Mouse (Mus musculus): Measurements from ENCODE around the gene Cdsn. TPM values are rescaled to one million over a fixed set of nuclear protein-coding genes. Genes with fewer than 3 reads are reported as not detected.
A peak's percentile ranks its signal among the peaks of the same experiment; 100 is the strongest.

Gene Cdsn
- polyA plus RNA-seq, 1 experiment from 2014 or later: not detected

DNA sequence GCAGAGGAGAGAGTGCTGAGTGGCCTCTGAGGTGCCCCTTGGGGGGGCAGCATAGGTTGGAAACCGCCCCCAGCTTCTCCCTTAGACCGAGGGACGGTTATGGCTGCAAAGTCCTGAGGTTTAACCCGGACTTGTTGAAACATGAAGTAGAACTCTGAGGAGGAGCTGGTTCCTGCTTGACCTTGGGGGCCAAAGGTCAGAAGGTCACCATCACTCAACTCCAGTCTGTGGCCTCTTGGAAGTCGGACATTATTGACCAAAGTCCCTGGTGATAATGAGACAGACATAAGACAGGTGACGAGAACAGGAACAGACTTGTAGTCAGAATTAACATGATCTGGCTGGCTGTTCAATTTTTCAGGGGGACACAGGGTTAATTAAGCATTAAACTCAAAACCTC is 37.2 kb upstream of the Cdsn start:
- DNase-seq (ENCODE audit: extremely low spot score, low spot score): no peak
- Histone ChIP-seq H3K27ac (peak overlapping the region; percentile 32; the same call in 1 of the 2 replicates), H3K27me3 (ENCODE audit: poor library complexity, severe bottlenecking) (peaks cover 9% of the 10 kb centered on the region), H3K4me3 (peak overlapping the region; percentile 70), H3K36me3 (replicated peaks) (peaks cover 23% of the 10 kb centered on the region), H3K4me1 (peaks cover 38% of the 10 kb centered on the region), H3K9me3 (no peaks in the 10 kb centered on the region)
- WGBS: 68% methylated on average over 6 of the region's 6 CpGs

DNA sequence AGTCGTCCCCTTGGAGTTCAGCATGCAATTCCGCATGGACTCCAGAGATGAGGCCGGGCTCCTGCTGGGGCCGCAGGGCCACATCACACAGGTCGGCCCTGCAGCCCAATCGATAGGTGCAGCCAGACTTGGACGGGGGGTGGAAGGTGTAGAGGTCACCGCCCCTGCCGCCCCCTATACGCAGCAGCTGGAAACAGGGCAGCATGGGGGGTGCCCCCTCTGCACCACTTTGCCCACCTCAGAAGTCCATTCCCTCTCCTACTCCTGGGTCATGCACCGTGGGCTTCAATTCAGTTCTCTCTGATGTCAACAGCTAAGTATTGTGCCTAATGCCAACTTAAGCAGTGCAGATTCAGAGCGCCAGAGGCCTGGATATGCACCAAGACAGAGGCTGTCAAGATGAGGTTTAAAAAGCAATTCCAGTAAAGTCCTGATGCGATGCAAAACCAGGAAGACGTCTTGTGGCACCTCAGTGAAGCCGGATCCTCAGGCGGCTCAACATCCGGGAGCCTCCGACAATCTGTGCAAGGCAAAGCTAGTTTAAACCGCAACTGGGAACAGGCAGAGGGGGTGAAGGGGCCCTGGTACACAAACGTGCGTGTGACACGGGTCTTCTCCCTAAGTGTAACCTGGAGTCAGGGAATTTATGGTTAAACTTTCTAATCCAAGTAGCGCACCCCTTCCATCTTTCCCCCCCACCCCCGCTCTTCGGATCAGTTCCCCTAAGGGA is 35.9 kb upstream of the Cdsn start:
- WGBS: 8% methylated on average over 25 of the region's 25 CpGs
- DNase-seq (ENCODE audit: extremely low spot score, low spot score): peak; percentile 44
- Histone ChIP-seq H3K27ac (peak overlapping the region; percentile 88), H3K27me3 (ENCODE audit: poor library complexity, severe bottlenecking) (peaks cover 9% of the 10 kb centered on the region), H3K4me1 (peaks cover 38% of the 10 kb centered on the region), H3K9me3 (no peaks in the 10 kb centered on the region), H3K36me3 (replicated peaks) (peaks cover 30% of the 10 kb centered on the region), H3K4me3 (peak overlapping the region; percentile 70)

DNA sequence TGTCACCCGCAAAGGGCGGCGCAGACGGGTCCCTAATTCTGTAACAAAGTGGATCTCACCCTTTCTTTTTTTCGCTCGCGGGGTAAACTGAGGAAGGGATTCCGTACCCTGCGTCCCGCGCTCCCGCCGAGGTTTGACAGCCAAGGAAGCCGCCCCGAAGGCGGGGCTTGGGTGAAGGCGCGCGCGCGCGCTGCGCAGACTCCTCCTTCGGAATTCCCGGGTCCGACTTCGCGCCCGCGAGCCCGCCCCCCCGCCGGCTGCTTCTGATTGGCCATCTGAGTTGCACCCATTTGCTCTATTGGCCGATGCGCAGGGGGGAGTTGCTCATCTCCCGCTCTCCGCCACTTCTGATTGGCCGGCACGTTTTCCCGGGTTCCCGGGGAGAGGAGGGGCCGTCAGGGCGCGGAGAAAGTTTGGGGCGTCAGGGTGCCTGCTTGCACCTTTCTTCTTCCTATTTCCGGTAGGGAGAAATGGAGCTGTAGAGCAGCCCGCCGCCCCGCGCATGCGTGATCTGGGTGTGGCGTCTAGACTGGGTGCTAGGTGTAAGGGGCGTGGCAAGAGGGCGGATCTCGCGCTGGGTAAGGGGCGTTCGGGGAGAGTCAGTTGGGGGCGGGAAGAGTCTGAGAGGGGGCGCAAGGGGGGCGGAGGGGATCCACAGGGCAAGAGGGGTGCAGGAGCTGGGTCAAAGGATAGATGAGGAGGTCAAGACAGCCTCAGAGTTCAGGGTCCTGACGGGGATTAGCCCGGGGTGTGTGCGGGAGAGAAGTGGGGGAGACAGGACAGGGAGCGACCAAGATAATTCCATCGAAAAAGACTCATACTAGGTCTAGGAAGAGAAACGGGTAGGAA is 35.1 kb upstream of the Cdsn start, which contains the start of the genes Tcf19 and Cchcr1:
Tcf19 (minus strand) TSS at position 173 of the 849 bp plus-strand sequence.
Cchcr1 (plus strand) TSS at position 449 of the 849 bp plus-strand sequence.
- under 1% methylated on average over 67 of the region's 67 CpGs for WGBS
- peaks cover 37% of the 10 kb centered on the region for H3K36me3 ChIP-seq (replicated peaks)
- H3K27ac ChIP-seq: peak within 1 kb of the TSS; percentile 88
- DNase-seq (ENCODE audit: extremely low spot score, low spot score): peak; percentile 99
- peaks cover 9% of the 10 kb centered on the region for H3K27me3 ChIP-seq (ENCODE audit: poor library complexity, severe bottlenecking)
- no peaks in the 10 kb centered on the region for H3K9me3 ChIP-seq
- H3K4me1 ChIP-seq: peaks cover 38% of the 10 kb centered on the region
- H3K4me3 ChIP-seq: peak within 1 kb of the TSS; percentile 70

DNA sequence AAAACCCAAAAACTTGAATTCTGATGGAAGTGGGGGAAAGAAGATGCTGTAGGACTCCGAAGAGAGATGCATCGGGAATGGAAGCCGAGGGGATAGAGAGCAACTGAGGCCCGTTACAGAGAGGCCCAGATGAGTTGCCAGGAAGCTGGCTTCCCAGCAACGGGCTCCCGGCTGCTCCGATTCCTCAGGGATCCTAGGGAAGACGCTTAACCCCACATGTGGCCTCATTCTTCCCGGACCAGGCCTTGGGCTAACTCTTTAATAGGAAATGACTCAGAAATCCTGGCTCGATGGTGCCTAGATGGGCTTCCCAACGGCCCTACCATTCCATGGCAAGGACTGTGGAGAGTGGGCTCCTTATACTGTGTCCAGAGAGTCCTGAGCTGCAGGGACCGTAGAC is 34.4 kb upstream of the Cdsn start:
- WGBS: 12% methylated on average over 12 of the region's 12 CpGs
- Histone ChIP-seq H3K27me3 (ENCODE audit: poor library complexity, severe bottlenecking) (peaks cover 9% of the 10 kb centered on the region), H3K9me3 (no peaks in the 10 kb centered on the region), H3K36me3 (replicated peaks) (peaks cover 38% of the 10 kb centered on the region), H3K27ac (peak overlapping the region; percentile 88), H3K4me1 (peaks cover 38% of the 10 kb centered on the region), H3K4me3 (peak overlapping the region; percentile 70)
- no peak for DNase-seq (ENCODE audit: extremely low spot score, low spot score)

DNA sequence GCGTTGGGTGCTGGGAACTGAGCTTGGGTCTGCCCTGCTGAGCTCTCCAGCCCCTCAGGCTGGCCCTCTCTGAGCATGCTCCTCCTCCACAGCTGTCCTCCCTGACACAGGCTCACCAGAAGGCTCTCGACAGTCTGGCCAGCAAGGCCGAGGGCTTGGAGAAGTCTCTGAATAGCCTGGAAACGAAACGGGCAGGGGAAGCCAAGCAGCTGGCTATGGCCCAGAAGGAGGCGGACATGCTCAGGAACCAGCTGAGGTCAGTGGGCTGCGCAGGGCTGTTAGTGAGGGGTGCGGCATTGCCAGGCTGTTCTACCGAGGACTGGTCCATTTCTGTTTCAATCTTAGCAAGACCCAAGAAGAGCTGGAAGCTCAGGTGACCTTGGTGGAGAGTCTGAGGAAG is 27.6 kb upstream of the Cdsn start:
- no peak for DNase-seq (ENCODE audit: extremely low spot score, low spot score)
- Histone ChIP-seq H3K36me3 (replicated peaks) (peaks cover 85% of the 10 kb centered on the region), H3K9me3 (no peaks in the 10 kb centered on the region), H3K27me3 (ENCODE audit: poor library complexity, severe bottlenecking) (no peaks in the 10 kb centered on the region), H3K4me1 (no peaks in the 10 kb centered on the region), H3K27ac (no peak overlapping the region), H3K4me3 (no peak overlapping the region)
- WGBS: 90% methylated on average over 9 of the region's 9 CpGs

DNA sequence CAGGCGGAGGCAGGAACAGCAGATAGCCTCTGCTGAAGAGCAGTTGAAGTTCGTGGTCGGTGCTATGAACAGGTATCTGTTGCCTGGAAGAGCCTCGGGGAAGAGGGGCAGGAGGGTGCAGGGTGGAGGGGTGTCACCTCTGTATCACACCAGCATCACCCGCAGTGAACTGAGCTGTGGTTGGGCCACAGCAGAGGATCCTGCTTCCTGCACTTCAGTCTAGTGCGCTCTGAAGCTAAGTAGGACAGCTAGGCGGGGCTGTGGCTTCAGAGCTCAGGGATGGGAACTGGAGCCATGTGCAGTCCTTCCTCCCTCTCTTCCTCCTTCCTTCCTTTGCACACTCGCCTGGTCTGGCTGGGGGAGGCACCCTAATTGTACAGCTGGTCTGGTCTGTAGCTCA is 25.3 kb upstream of the Cdsn start:
- Histone ChIP-seq H3K9me3 (no peaks in the 10 kb centered on the region), H3K36me3 (replicated peaks) (peaks cover 93% of the 10 kb centered on the region), H3K4me1 (0 out of 2 replicates have a peak, but pooled peaks cover 5% of the 10 kb centered on the region), H3K4me3 (no peak overlapping the region), H3K27ac (no peak overlapping the region), H3K27me3 (ENCODE audit: poor library complexity, severe bottlenecking) (no peaks in the 10 kb centered on the region)
- WGBS: 85% methylated on average over 8 of the region's 8 CpGs
- no peak for DNase-seq (ENCODE audit: extremely low spot score, low spot score)

DNA sequence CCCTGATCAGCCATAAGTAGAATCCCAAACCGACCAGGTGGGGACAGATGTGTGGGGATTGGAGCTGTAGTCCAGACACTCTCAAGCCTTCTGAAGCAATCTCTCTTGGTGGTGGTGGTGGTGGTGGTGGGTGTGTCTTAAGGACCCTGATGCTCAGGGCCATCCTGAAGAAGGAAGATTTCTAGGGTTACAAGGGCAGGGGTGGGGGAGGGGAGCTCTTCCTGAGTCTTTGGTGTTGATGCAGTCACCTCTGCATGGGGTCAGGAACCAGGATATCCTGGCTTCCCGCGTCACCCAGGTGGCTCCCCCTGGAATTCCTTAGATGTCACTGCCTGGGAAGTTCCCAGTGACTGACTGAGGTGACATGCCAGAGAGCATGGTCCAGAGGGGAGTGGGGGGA is 19.6 kb upstream of the Cdsn start:
- peaks cover 42% of the 10 kb centered on the region for H3K36me3 ChIP-seq (replicated peaks)
- H3K4me3 ChIP-seq: no peak overlapping the region
- peaks cover 15% of the 10 kb centered on the region for H3K4me1 ChIP-seq
- no peaks in the 10 kb centered on the region for H3K9me3 ChIP-seq
- no peak overlapping the region for H3K27ac ChIP-seq
- H3K27me3 ChIP-seq (ENCODE audit: poor library complexity, severe bottlenecking): no peaks in the 10 kb centered on the region
- DNase-seq (ENCODE audit: extremely low spot score, low spot score): no peak
- 17% methylated on average over 3 of the region's 3 CpGs for WGBS

DNA sequence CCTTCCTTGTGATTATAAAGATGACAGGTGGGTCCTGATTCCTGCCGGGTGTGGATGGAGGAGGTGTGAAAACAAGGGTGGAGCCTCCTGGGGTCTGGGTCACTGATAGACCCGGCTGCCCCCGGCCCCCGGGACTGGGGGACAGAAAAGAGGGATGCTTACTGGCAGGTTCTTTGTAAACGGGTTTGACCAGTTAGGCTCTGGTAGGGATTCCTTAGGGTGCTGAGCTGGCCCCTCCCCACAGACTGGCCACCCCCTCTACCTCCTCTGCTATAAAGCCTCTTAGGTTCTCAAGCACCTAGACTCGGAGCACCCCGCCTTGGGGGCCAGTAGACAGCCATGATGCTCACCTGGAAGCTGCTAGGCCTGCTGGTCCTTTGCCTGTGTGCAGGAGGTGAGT is 19.0 kb upstream of the Cdsn start, which contains the start of gene Psors1c2:
Psors1c2 (plus strand) TSS at position 301 of the 400 bp plus-strand sequence.
- H3K4me1 ChIP-seq: peaks cover 15% of the 10 kb centered on the region
- H3K27ac ChIP-seq: peak within 1 kb of the TSS; percentile 25; the same call in 1 of the 2 replicates
- no peaks in the 10 kb centered on the region for H3K9me3 ChIP-seq
- 59% methylated on average over 7 of the region's 7 CpGs for WGBS
- no peaks in the 10 kb centered on the region for H3K27me3 ChIP-seq (ENCODE audit: poor library complexity, severe bottlenecking)
- peaks cover 37% of the 10 kb centered on the region for H3K36me3 ChIP-seq (replicated peaks)
- no peak within 1 kb of the TSS for H3K4me3 ChIP-seq
- DNase-seq (ENCODE audit: extremely low spot score, low spot score): no peak

DNA sequence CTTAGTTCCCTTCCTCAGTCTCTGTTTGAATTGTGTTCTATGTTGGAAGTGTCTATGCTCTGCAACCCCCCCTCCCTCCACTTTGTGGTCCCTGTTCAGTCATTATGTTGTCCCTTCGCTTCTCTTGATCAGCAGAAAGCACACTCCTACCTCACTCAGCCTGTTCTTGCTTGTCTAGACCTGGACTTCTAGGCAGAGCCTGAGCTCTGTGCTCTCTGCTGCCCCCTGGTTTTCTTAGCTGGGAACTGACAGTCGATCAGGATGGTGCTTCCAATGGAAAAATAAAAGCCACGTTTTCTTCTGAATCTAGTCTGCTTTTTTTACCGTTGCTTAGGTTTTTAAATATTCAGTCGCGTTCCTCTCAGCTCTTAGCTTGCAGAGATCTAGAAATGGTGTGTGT is 17.6 kb upstream of the Cdsn start:
- DNase-seq (ENCODE audit: extremely low spot score, low spot score): peak; percentile 67
- Histone ChIP-seq H3K4me3 (no peak overlapping the region), H3K36me3 (replicated peaks) (peaks cover 22% of the 10 kb centered on the region), H3K9me3 (no peaks in the 10 kb centered on the region), H3K27ac (no peak overlapping the region), H3K27me3 (ENCODE audit: poor library complexity, severe bottlenecking) (no peaks in the 10 kb centered on the region), H3K4me1 (peaks cover 15% of the 10 kb centered on the region)
- WGBS: 17% methylated on average over 6 of the region's 6 CpGs

DNA sequence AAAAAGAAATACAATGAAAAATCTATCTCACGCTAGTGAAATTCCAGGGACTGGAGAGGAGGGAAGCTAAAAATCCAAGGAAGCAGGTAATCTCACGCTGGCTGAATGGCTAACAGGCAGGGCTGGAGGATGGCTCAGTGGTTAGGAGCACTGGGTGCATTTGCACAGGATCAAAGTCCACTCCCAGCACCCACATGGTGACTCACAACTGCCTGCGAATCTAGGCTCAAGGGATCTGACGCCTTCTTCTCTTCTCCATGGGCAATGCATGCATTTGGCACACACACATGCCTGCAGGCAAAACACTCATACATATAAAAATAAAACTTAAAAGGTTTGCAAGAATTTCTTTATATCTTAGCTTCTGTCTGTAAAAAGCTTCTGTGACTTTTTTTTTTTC is 14.5 kb upstream of the Cdsn start:
- H3K4me3 ChIP-seq: no peak overlapping the region
- H3K4me1 ChIP-seq: peaks cover 7% of the 10 kb centered on the region
- no peak for DNase-seq (ENCODE audit: extremely low spot score, low spot score)
- no peak overlapping the region for H3K27ac ChIP-seq
- H3K36me3 ChIP-seq (replicated peaks): no peaks in the 10 kb centered on the region
- no peaks in the 10 kb centered on the region for H3K9me3 ChIP-seq
- no peaks in the 10 kb centered on the region for H3K27me3 ChIP-seq (ENCODE audit: poor library complexity, severe bottlenecking)
- 91% methylated on average over 4 of the region's 4 CpGs for WGBS

DNA sequence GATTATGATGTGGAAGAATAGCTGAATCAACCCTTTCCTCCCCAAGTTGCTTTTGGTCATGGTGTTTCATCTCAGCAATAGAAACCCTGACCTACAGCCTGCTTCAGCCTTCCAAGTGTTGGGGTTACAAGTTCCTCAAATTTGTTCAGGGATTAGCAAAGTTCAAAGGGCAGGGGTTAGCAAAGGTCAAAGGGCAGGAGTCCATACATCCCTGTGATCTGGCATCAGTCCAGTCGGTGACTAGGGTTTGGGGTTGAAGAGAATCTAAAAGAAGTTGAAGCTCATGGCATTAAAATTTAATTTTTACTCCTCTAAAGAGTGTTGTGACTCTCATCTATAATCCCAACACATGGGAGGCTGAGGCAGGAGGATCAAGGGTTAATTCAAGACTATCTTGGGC is 13.5 kb upstream of the Cdsn start:
- Histone ChIP-seq H3K4me1 (peaks cover 7% of the 10 kb centered on the region), H3K4me3 (no peak overlapping the region), H3K9me3 (no peaks in the 10 kb centered on the region), H3K36me3 (replicated peaks) (no peaks in the 10 kb centered on the region), H3K27ac (no peak overlapping the region), H3K27me3 (ENCODE audit: poor library complexity, severe bottlenecking) (no peaks in the 10 kb centered on the region)
- WGBS: 75% methylated on average over 1 of the region's 1 CpGs
- DNase-seq (ENCODE audit: extremely low spot score, low spot score): no peak

DNA sequence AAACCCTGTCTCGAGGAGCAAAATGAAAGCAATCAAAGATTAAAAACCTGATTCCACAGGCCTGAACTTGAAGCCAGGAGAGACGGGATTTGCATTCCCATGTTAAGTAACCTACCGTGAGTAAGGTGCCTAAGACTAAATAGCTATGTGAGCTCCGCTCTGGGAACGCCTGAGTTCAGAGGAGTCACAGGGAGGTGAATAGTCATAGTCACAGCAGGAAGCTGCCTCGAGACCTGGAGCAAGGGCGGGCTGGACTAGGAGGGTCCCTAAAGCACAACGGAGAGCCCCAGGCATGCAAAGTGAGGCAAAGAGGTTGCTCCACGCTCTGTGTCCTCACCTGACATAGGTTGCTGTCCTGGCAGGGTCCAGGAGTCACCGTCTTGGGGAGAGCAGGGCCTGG is 12.4 kb upstream of the Cdsn start:
- H3K27ac ChIP-seq: no peak overlapping the region
- WGBS: 62% methylated on average over 10 of the region's 10 CpGs
- H3K27me3 ChIP-seq (ENCODE audit: poor library complexity, severe bottlenecking): no peaks in the 10 kb centered on the region
- no peaks in the 10 kb centered on the region for H3K9me3 ChIP-seq
- H3K4me3 ChIP-seq: no peak overlapping the region
- no peak for DNase-seq (ENCODE audit: extremely low spot score, low spot score)
- H3K4me1 ChIP-seq: peaks cover 8% of the 10 kb centered on the region
- H3K36me3 ChIP-seq (replicated peaks): no peaks in the 10 kb centered on the region
